18 mouse cellular contexts compared by ENCODE assay signal in genomic region chr15:9198421-9198820, GRCm38 (mm10).
"Had no signal": no experiment of that assay in that cellular context is flagged by ENCODE, and none has a peak within 500 bp of the region (broad histone marks: within the 10 kb centered on the region; RNA-seq: fewer than 3 reads in every experiment).

No protein-coding gene starts in this region.

- ATAC-seq: liver, postnatal 0 days; lung, postnatal 0 days; midbrain, embryonic 16.5 days had no signal

- H3K9ac ChIP-seq: liver, embryonic 14.5 days; liver, postnatal 0 days; lung, embryonic 14.5 days; midbrain, embryonic 12.5 days had no signal

- H3K27me3 ChIP-seq: midbrain, embryonic 12.5 days had no signal

- H3K9me3 ChIP-seq: midbrain, embryonic 12.5 days had no signal

- H3K27ac ChIP-seq: layer of hippocampus, adult 2 months; liver, embryonic 14.5 days; midbrain, embryonic 12.5 days had no signal

- H3K4me2 ChIP-seq: liver, embryonic 11.5 days; lung, embryonic 14.5 days; midbrain, embryonic 12.5 days had no signal

- H3K4me3 ChIP-seq: layer of hippocampus, adult 2 months; midbrain, embryonic 12.5 days had no signal

- DNase-seq: kidney, adult 18-20 months; kidney, adult 9 months; kidney, postnatal 25 days; layer of hippocampus, adult 9-11 months; liver, postnatal 0 days; lung, embryonic 14.5 days; lung, postnatal 36 days; right cerebral cortex, adult 18-20 months; right cerebral cortex, postnatal 14 days; spleen, adult 18-20 months; thymus, adult 18-20 months; thymus, postnatal 36 days had no signal

- H3K4me1 ChIP-seq: midbrain, embryonic 12.5 days had no signal
